Mouse (Mus musculus) heart, embryonic 12.5 days (tissue): ENCODE measurements around the gene Dao. TPM values are rescaled to one million over a fixed set of nuclear protein-coding genes. Genes with fewer than 3 reads are reported as not detected.

Experiments
- ATAC-seq: fragments of 200-750 bp; cut with Nextera tagmentation; 2 replicates; pipeline ENCODE4 v1.8.0; 2017; ENCODE audit warnings: moderate TSS enrichment, moderate library complexity; ENCODE audit not compliant: insufficient number of reproducible peaks, low FRiP score
- H3K27ac ChIP-seq: fragments of 300-500 bp; sonication (generic); 2 replicates; pipeline ENCODE4 v1.5.1; 2016; ENCODE audit warnings: mild to moderate bottlenecking, moderate library complexity; ENCODE audit not compliant: poor library complexity, severe bottlenecking
- H3K27me3 ChIP-seq: fragments of 300-500 bp; sonication (generic); replicated peaks from 2 replicates; pipeline ENCODE4 v1.6.1; 2016; ENCODE audit warnings: mild to moderate bottlenecking, moderate library complexity
- H3K36me3 ChIP-seq: fragments of 300-500 bp; sonication (generic); 2 replicates; pipeline ENCODE4 v1.6.1; 2016; ENCODE audit warnings: mild to moderate bottlenecking, moderate library complexity
- H3K4me1 ChIP-seq: fragments of 300-500 bp; sonication (generic); replicated peaks from 2 replicates; pipeline ENCODE4 v1.6.1; 2016; ENCODE audit warnings: mild to moderate bottlenecking
- H3K4me2 ChIP-seq: fragments of 300-500 bp; sonication (generic); 2 replicates; pipeline ENCODE4 v1.6.1; 2016; ENCODE audit warnings: mild to moderate bottlenecking, moderate library complexity
- H3K4me3 ChIP-seq: fragments of 300-500 bp; sonication (generic); 2 replicates; pipeline ENCODE4 v1.5.1; 2016; ENCODE audit warnings: mild to moderate bottlenecking
- H3K9ac ChIP-seq: fragments of 300-500 bp; sonication (generic); 2 replicates; pipeline ENCODE4 v1.6.1; 2016; ENCODE audit warnings: mild to moderate bottlenecking, moderate library complexity
- H3K9me3 ChIP-seq: fragments of 300-500 bp; sonication (generic); replicated peaks from 2 replicates; pipeline ENCODE4 v1.6.1; 2016; ENCODE audit warnings: mild to moderate bottlenecking, moderate library complexity
- WGBS: fragments of 180-500 bp; shearing (Covaris S2); methylation state at CpG from one replicate; pipeline ENCODE4 v1.1.7; 2016; 5-methylcytosine and 5-hydroxymethylcytosine counted together
- polyA plus RNA-seq: library from polyadenylated mRNA; unstranded; fragments of >200 nt; fragmentation: Nextera tagmentation; extraction: Ambion mirVana; gene quantifications from 2 replicates; pipeline ENCODE4 v1.2.1, GENCODE M21; 2016

Dao gene
- polyA plus RNA-seq, 1 experiment from 2014 or later: not detected

GRCm38 (mm10) chr5:114070858-114071257 is 67.4 kb downstream of the Dao start:
- Histone ChIP-seq H3K36me3 (no peaks in the 10 kb centered on the region), H3K4me3 (no peak overlapping the region), H3K9me3 (peaks cover 5% of the 10 kb centered on the region), H3K4me1 (no peaks in the 10 kb centered on the region), H3K27ac (no peak overlapping the region), H3K9ac (no peak overlapping the region), H3K4me2 (no peak overlapping the region), H3K27me3 (no peaks in the 10 kb centered on the region; the same call in 1 of the 2 replicates)
- no peak for ATAC-seq
- WGBS: 90% methylated on average over 4 of the region's 4 CpGs

GRCm38 (mm10) chr5:114072262-114072661 is 68.8 kb downstream of the Dao start:
- Histone ChIP-seq H3K4me1 (no peaks in the 10 kb centered on the region), H3K9ac (no peak overlapping the region), H3K9me3 (peaks cover 5% of the 10 kb centered on the region), H3K4me2 (no peak overlapping the region), H3K27ac (no peak overlapping the region), H3K4me3 (no peak overlapping the region), H3K36me3 (no peaks in the 10 kb centered on the region), H3K27me3 (no peaks in the 10 kb centered on the region; the same call in 1 of the 2 replicates)
- WGBS: 51% methylated on average over 2 of the region's 2 CpGs
- ATAC-seq: no peak

Other genes with a start within 250 kb of the Dao start
- 44.4 and 50.1 TPM in 2 replicates for gene Sart3, start 231.2 kb upstream of the Dao start, polyA plus RNA-seq
- 111 and 112 TPM in 2 replicates for gene Iscu, start 231.0 kb upstream of the Dao start, polyA plus RNA-seq
- 13.0 and 13.4 TPM in 2 replicates for gene Tmem119, start 203.2 kb upstream of the Dao start, polyA plus RNA-seq
- gene Selplg, start 171.1 kb upstream of the Dao start, polyA plus RNA-seq: 0.51 and 0.72 TPM in 2 replicates
- 137 and 141 TPM in 2 replicates for gene Coro1c, start 94.9 kb upstream of the Dao start, polyA plus RNA-seq
- 19.0 and 21.4 TPM in 2 replicates for gene Ssh1, start 9.8 kb upstream of the Dao start, polyA plus RNA-seq
- 9.0 and 10.5 TPM in 2 replicates for gene Usp30, start 61.8 kb downstream of the Dao start, polyA plus RNA-seq
- gene Svop, start 87.9 kb downstream of the Dao start, polyA plus RNA-seq: 0.06 and 0.15 TPM in 2 replicates
- gene Alkbh2, start 124.5 kb downstream of the Dao start, polyA plus RNA-seq: 8.7 and 11.0 TPM in 2 replicates
- 60.6 and 60.7 TPM in 2 replicates for gene Ung, start 126.7 kb downstream of the Dao start, polyA plus RNA-seq
- 16.1 and 16.9 TPM in 2 replicates for gene Acacb, start 142.8 kb downstream of the Dao start, polyA plus RNA-seq